ENCODE assay signal across 9 mouse cellular contexts in genomic region chr11:91426731-91427130, GRCm38 (mm10).
DNase-seq lines count a peak whose midpoint lies in the region.
"Had no signal": no experiment of that assay in that cellular context is flagged by ENCODE, and none has a peak within 500 bp of the region (broad histone marks: within the 10 kb centered on the region; RNA-seq: fewer than 3 reads in every experiment).

No protein-coding gene starts in this region.

- peak; percentile 29 for DNase-seq in retina, postnatal 7 days (ENCODE audit: low read depth, low spot score)
- no peak for DNase-seq in retina, embryonic 14.5 days (ENCODE audit: low spot score)
- peak; percentile 39 to 48 for DNase-seq in frontal cortex, postnatal 10 days (ENCODE audit: low spot score in 2 of 2)
- peak; percentile 44 to 84 for DNase-seq in left cerebral cortex, adult 8-10 months (ENCODE audit: low spot score in 2 of 2)
- DNase-seq in adrenal gland, postnatal 14 days: no peak
- DNase-seq in kidney, adult 8-10 months: no peak
- no peak for DNase-seq in heart, adult 9 months (ENCODE audit: low spot score in 2 of 2)
- DNase-seq: adrenal gland, adult 2 months; heart, adult 18-20 months had no signal

Comparison
In these comparisons a context has a peak if more than half of its experiments do, and no peak if none do; other contexts are left out.
1. DNase-seq: peak in retina, postnatal 7 days (single experiment), frontal cortex, postnatal 10 days (2 of 2) and left cerebral cortex, adult 8-10 months (2 of 2); none in retina, embryonic 14.5 days (single experiment), adrenal gland, postnatal 14 days (single experiment), kidney, adult 8-10 months (0 of 2) and heart, adult 9 months (0 of 2).